Mouse (Mus musculus) CH12.LX (cell line): Measurements from ENCODE around the gene Med18.

Experiments
- EP300 ChIP-seq: IDR thresholded peaks from 2 replicates; pipeline ENCODE4 v1.6.1; 2011; ENCODE audit warnings: low read length, improper control_type of control experiment
- IRF4 ChIP-seq: IDR thresholded peaks from 2 replicates; pipeline ENCODE4 v1.6.1; 2014; ENCODE audit warnings: low read depth, mild to moderate bottlenecking, inconsistent platforms, low read length, improper control_type of control experiment
- POLR2A ChIP-seq: IDR thresholded peaks from 2 replicates; pipeline ENCODE4 v1.6.1; 2011; ENCODE audit warnings: low read depth, mild to moderate bottlenecking, improper control_type of control experiment, low read length

GRCm38 (mm10) chr4:132421556-132421922 is 42.2 kb downstream of the Med18 start:
- TF ChIP-seq POLR2A, result no peak
- no peak for TF ChIP-seq IRF4
- TF ChIP-seq EP300, result no peak
